Mouse (Mus musculus) C2C12 (cell line): Measurements from ENCODE around the gene Peli2.

Experiments used
- CEBPB ChIP-seq: IDR thresholded peaks from one replicate; pipeline ENCODE4 v1.6.1; 2011; ENCODE audit warnings: low read depth, mild to moderate bottlenecking, control low read depth, moderate library complexity
- CTCF ChIP-seq: IDR thresholded peaks from one replicate; pipeline ENCODE4 v1.5.1; 2011; ENCODE audit not compliant: control insufficient read depth, insufficient read depth, insufficient read length
- FOSL1 ChIP-seq: IDR thresholded peaks from one replicate; pipeline ENCODE4 v1.8.0; 2011; ENCODE audit warnings: mild to moderate bottlenecking, low read length; ENCODE audit not compliant: poor library complexity, insufficient read depth, severe bottlenecking
- MAX ChIP-seq: IDR thresholded peaks from one replicate; pipeline ENCODE4 v1.6.1; 2011; ENCODE audit warnings: mild to moderate bottlenecking, control low read depth
- MYOD1 ChIP-seq: IDR thresholded peaks from one replicate; pipeline ENCODE4 v1.6.1; 2011; ENCODE audit warnings: low read depth; ENCODE audit not compliant: control insufficient read depth, insufficient read length
- MYOG ChIP-seq: IDR thresholded peaks from one replicate; pipeline ENCODE4 v1.6.1; 2011; ENCODE audit not compliant: control insufficient read depth, insufficient read length; ENCODE audit errors: extremely low read depth
- USF1 ChIP-seq: IDR thresholded peaks from one replicate; pipeline ENCODE4 v1.6.1; 2011; ENCODE audit warnings: low read depth, mild to moderate bottlenecking, control low read depth, moderate library complexity

DNA sequence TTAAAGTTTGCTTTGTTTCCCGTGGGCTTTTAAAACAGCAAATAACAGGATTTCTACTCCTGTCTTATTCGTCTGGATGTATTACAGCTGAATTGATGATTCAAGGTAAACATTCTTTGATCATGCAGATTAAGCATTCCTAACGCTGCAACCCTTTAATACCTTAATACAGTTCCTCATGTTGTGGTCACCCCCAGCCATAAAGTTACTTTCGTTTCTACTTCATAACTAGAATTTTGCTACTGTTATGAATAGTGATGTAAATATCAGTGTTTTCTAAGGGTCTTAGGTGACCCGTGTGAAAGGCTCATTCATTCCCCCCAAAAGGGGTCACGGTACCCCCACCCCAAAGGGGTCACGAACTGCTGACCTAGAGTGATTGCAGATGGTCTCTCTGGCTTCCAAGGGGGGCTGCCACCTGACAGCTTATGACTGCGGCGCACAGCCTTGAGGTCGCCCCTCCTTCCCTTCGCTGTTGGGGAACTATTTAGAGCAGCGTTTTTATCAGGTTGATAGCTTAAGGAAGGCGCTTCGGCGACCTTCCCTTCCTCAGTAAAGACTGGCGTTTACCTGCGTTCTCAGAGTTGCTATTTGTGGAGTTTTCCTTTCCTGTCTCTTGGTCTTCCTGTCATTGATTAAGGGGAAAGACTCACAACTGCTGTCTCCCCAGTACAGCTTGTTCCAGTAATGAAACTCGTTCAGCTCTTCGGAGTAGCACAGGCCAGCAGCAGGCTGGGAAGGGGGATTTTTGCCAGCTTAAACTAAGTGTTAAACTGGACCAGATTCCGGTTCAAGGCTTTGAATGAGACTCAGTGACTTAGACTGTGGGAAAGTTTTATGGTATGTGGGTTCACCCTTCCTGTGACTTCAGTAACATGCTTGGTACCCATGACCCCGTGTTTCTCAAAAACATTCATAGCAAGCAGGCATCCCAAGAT is 12.5 kb downstream of the Peli2 start:
- TF ChIP-seq CTCF (no peak), USF1 (no peak), MAX (no peak), MYOD1 (no peak), MYOG (no peak), CEBPB (no peak), FOSL1 (no peak)
